Mouse (Mus musculus) heart, postnatal 0 days (tissue): ENCODE data around the gene Gps2.

Experiments
- CTCF ChIP-seq: IDR thresholded peaks from 2 replicates; pipeline ENCODE4 v1.5.1; 2016; ENCODE audit warnings: antibody characterized with exemption, control low read depth, low read depth
- EP300 ChIP-seq: IDR thresholded peaks from 2 replicates; pipeline ENCODE4 v1.6.1; 2016; ENCODE audit warnings: antibody characterized with exemption, low read depth

DNA sequence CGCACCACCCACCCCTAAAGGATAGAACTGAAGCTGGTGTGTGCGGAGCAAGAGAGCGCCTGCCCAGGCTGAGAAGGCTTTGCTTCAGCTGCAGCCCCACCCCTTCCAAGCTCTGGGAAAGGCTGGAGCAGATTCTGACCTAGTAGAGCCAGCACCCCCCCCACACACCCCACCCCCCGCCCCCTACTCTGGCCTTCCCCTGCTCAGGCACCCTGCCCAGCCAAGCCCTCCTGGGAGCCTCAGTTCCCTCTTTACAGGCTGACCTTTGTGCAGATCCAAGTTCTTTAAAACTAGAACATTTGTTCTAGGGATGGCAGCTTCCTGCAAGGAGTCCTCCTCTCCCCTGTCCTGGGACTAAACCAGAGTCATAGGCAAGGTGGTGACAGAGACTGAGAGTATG, 23.7 kb downstream of the Gps2 start:
- TF ChIP-seq CTCF, result no peak
- TF ChIP-seq EP300, result no peak
